11 mouse cellular contexts compared by ENCODE assay signal in the genomic region with DNA sequence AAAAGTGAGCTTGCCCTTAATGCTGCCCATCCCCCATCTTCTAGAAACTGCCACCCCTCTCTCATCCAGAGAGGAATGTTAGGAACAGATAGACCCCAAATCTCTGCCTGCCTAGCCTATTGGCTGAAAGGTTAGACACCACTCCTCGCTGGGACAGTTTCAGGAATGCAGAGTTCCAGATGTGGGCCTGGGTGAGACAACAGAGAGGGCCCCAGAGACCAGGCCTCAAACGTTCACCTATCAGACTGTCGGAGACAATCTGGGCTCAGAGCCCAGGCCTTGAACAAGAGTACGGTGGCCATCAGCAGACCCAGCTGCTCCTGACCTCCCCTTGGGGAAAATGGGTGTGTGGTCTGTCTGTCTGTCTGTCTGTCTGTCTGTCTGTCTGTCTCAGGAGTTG. TPM values are rescaled to one million over a fixed set of nuclear protein-coding genes. Genes with fewer than 3 reads are reported as not detected.
DNase-seq lines count a peak whose midpoint lies in the region; ATAC-seq and TF ChIP-seq lines count a peak whose summit lies in the region.
"Had no signal": no experiment of that assay in that cellular context is flagged by ENCODE, and none has a peak within 500 bp of the region (broad histone marks: within the 10 kb centered on the region; RNA-seq: fewer than 3 reads in every experiment).

No protein-coding gene starts in this region.

- H3K4me2 ChIP-seq in lung, embryonic 15.5 days, result peak overlapping the region; percentile 55
- H3K4me2 ChIP-seq in embryonic facial prominence, embryonic 15.5 days (replicated peaks), result peak overlapping the region; percentile 62; the same call in 1 of the 2 replicates
- no peak overlapping the region for H3K4me2 ChIP-seq in hindbrain, embryonic 13.5 days
- H3K4me2 ChIP-seq in myocyte (ENCODE audit: low read depth), result peak overlapping the region; percentile 64

- 29% methylated on average over 4 of the region's 4 CpGs for WGBS in lung, embryonic 15.5 days
- WGBS in embryonic facial prominence, embryonic 15.5 days, result 25% methylated on average over 4 of the region's 4 CpGs
- WGBS in hindbrain, embryonic 13.5 days, result 60% methylated on average over 4 of the region's 4 CpGs

- no peak for TF ChIP-seq POLR2A in myocyte (IDR thresholded peaks at IDR 0.05; ENCODE audit: insufficient read length, low read depth)

- no peak overlapping the region for H3K9ac ChIP-seq in lung, embryonic 15.5 days
- H3K9ac ChIP-seq in embryonic facial prominence, embryonic 15.5 days, result no peak overlapping the region
- H3K9ac ChIP-seq in hindbrain, embryonic 13.5 days, result no peak overlapping the region

- no peak overlapping the region for H3K4me3 ChIP-seq in lung, embryonic 15.5 days
- no peak overlapping the region for H3K4me3 ChIP-seq in embryonic facial prominence, embryonic 15.5 days (replicated peaks)
- no peak overlapping the region for H3K4me3 ChIP-seq in hindbrain, embryonic 13.5 days
- H3K4me3 ChIP-seq in myocyte, result no peak overlapping the region

- H3K27me3 ChIP-seq in lung, embryonic 15.5 days, result no peaks in the 10 kb centered on the region
- H3K27me3 ChIP-seq in embryonic facial prominence, embryonic 15.5 days, result no peaks in the 10 kb centered on the region
- no peaks in the 10 kb centered on the region for H3K27me3 ChIP-seq in hindbrain, embryonic 13.5 days
- H3K27me3 ChIP-seq in myocyte (ENCODE audit: control insufficient read depth, insufficient read depth, insufficient read length), result no peaks in the 10 kb centered on the region

- peaks cover 33% of the 10 kb centered on the region for H3K36me3 ChIP-seq in lung, embryonic 15.5 days
- H3K36me3 ChIP-seq in embryonic facial prominence, embryonic 15.5 days, result peaks cover 26% of the 10 kb centered on the region
- H3K36me3 ChIP-seq in hindbrain, embryonic 13.5 days, result no peaks in the 10 kb centered on the region
- no peaks in the 10 kb centered on the region for H3K36me3 ChIP-seq in myocyte (ENCODE audit: control insufficient read depth, insufficient read depth)

- DNase-seq in lung, postnatal 36 days, result no peak
- no peak for DNase-seq in ovary, adult 18-20 months (ENCODE audit: low spot score)
- no peak for DNase-seq in frontal cortex, adult 2 months (ENCODE audit: extremely low spot score in 1 of 2, low spot score in 1 of 2)
- no peak for DNase-seq in adrenal gland, adult 2 months

- H3K9me3 ChIP-seq in lung, embryonic 15.5 days, result no peaks in the 10 kb centered on the region
- H3K9me3 ChIP-seq in embryonic facial prominence, embryonic 15.5 days (replicated peaks), result no peaks in the 10 kb centered on the region
- no peaks in the 10 kb centered on the region for H3K9me3 ChIP-seq in hindbrain, embryonic 13.5 days

- H3K4me1 ChIP-seq in lung, embryonic 15.5 days, result peaks cover 46% of the 10 kb centered on the region
- H3K4me1 ChIP-seq in embryonic facial prominence, embryonic 15.5 days, result peaks cover 53% of the 10 kb centered on the region
- peaks cover 27% of the 10 kb centered on the region for H3K4me1 ChIP-seq in hindbrain, embryonic 13.5 days (replicated peaks)

- peak overlapping the region; percentile 99 for H3K27ac ChIP-seq in lung, embryonic 15.5 days
- peak overlapping the region; percentile 98 for H3K27ac ChIP-seq in embryonic facial prominence, embryonic 15.5 days (replicated peaks)
- H3K27ac ChIP-seq in hindbrain, embryonic 13.5 days, result peak overlapping the region; percentile 45; the same call in 1 of the 2 replicates

- H3ac ChIP-seq in myocyte (ENCODE audit: control insufficient read depth, insufficient read length), result no peak overlapping the region

- no peaks in the 10 kb centered on the region for H3K79me2 ChIP-seq in myocyte (ENCODE audit: control insufficient read depth, insufficient read depth)

- ATAC-seq in lung, embryonic 15.5 days (ENCODE audit: borderline replicate concordance, extremely low read depth, low FRiP score, low TSS enrichment), result peak; percentile 3; the same call in 1 of the 2 replicates
- ATAC-seq in embryonic facial prominence, embryonic 15.5 days (ENCODE audit: insufficient number of reproducible peaks, low FRiP score, low TSS enrichment, low read depth), result no peak
- ATAC-seq in hindbrain, embryonic 13.5 days (ENCODE audit: low FRiP score), result no peak
- ATAC-seq: midbrain, embryonic 16.5 days had no signal

TF ChIP-seq in myocyte, 11 proteins besides CTCF, POLR2A, EP300 and RAD21:
- TF ChIP-seq E2F4 (IDR thresholded peaks at IDR 0.05; ENCODE audit: insufficient read depth) (no peak), CEBPB (IDR thresholded peaks at IDR 0.05; ENCODE audit: insufficient read depth, poor library complexity, severe bottlenecking) (no peak), USF1 (IDR thresholded peaks at IDR 0.05; ENCODE audit: low read depth) (no peak), TCF3 (IDR thresholded peaks at IDR 0.05; ENCODE audit: insufficient read length, low read depth) (no peak), MAX (IDR thresholded peaks at IDR 0.05; ENCODE audit: low read depth) (no peak), REST (IDR thresholded peaks at IDR 0.05; ENCODE audit: insufficient read depth, insufficient read length) (no peak), TCF12 (IDR thresholded peaks at IDR 0.05; ENCODE audit: insufficient read depth, poor library complexity, severe bottlenecking) (no peak), SRF (IDR thresholded peaks at IDR 0.05; ENCODE audit: control insufficient read depth, insufficient read length, low read depth) (no peak), MYOD1 (IDR thresholded peaks at IDR 0.05; ENCODE audit: control insufficient read depth in 1 of 3, insufficient read length in 2 of 3, low read depth in 2 of 3) (no peak), POLR2AphosphoS2 (IDR thresholded peaks at IDR 0.05; ENCODE audit: insufficient read length, low read depth) (no peak), MYOG (IDR thresholded peaks at IDR 0.05; ENCODE audit: control insufficient read depth in 1 of 3, insufficient read depth in 1 of 3, insufficient read length in 2 of 3, low read depth in 2 of 3) (no peak)
TF ChIP-seq in myocyte: peak in this region for 0.

RNA-seq across cellular contexts. Expression of a gene that starts 17.7 kb away (rescaled TPM):
- polyA plus RNA-seq in lung, embryonic 15.5 days (2015; fragmentation: Nextera tagmentation; extraction: Ambion mirVana), result 10.3 TPM in 1 of 2 replicates, not detected in the other
- polyA plus RNA-seq in embryonic facial prominence, embryonic 15.5 days (2015; fragmentation: Nextera tagmentation; extraction: Ambion mirVana), result 3.4 and 9.6 TPM in 2 replicates
- polyA plus RNA-seq in hindbrain, embryonic 13.5 days (2015; fragmentation: Nextera tagmentation; extraction: Ambion mirVana), result not detected in 2 replicates
- 0.55 TPM for polyA plus RNA-seq in myocyte (2012; fragmentation: generic; extraction: Trizol)
- polyA plus RNA-seq in frontal cortex, adult 2 months (2012; rRNA removed), result 1.5 and 2.3 TPM in 2 replicates
- not detected for total RNA-seq in adrenal gland, adult 2 months (2021)
- polyA plus RNA-seq in adrenal gland, adult 2 months (2012; rRNA removed), result 0.29 and 0.93 TPM in 2 replicates
- total RNA-seq: heart, postnatal 36 days; left cerebral cortex, postnatal 25 days had no signal

RNA-seq across cellular contexts. Expression of a gene that starts 28.5 kb away (rescaled TPM):
- 16.9 and 26.7 TPM in 2 replicates for polyA plus RNA-seq in lung, embryonic 15.5 days (2015; fragmentation: Nextera tagmentation; extraction: Ambion mirVana)
- 10.0 and 12.5 TPM in 2 replicates for polyA plus RNA-seq in embryonic facial prominence, embryonic 15.5 days (2015; fragmentation: Nextera tagmentation; extraction: Ambion mirVana)
- 28.8 and 31.6 TPM in 2 replicates for polyA plus RNA-seq in hindbrain, embryonic 13.5 days (2015; fragmentation: Nextera tagmentation; extraction: Ambion mirVana)
- polyA plus RNA-seq in myocyte (2012; fragmentation: generic; extraction: Trizol), result 49.3 TPM
- polyA plus RNA-seq in frontal cortex, adult 2 months (2012; rRNA removed), result 186 and 189 TPM in 2 replicates
- total RNA-seq in adrenal gland, adult 2 months (2021), result 100 to 1,000 TPM; 161 to 223 TPM
- polyA plus RNA-seq in adrenal gland, adult 2 months (2012; rRNA removed), result 142 and 199 TPM in 2 replicates

RNA-seq across cellular contexts. Expression of a gene that starts 45.1 kb away (rescaled TPM):
- polyA plus RNA-seq in lung, embryonic 15.5 days (2015; fragmentation: Nextera tagmentation; extraction: Ambion mirVana), result 105 and 109 TPM in 2 replicates
- polyA plus RNA-seq in embryonic facial prominence, embryonic 15.5 days (2015; fragmentation: Nextera tagmentation; extraction: Ambion mirVana), result 82.5 and 82.8 TPM in 2 replicates
- polyA plus RNA-seq in hindbrain, embryonic 13.5 days (2015; fragmentation: Nextera tagmentation; extraction: Ambion mirVana), result 7.6 and 11.6 TPM in 2 replicates
- 24.7 TPM for polyA plus RNA-seq in myocyte (2012; fragmentation: generic; extraction: Trizol)
- polyA plus RNA-seq in frontal cortex, adult 2 months (2012; rRNA removed), result 19.5 and 20.2 TPM in 2 replicates
- total RNA-seq in adrenal gland, adult 2 months (2021), result 10 to 100 TPM; 31.2 to 49.8 TPM
- polyA plus RNA-seq in adrenal gland, adult 2 months (2012; rRNA removed), result 58.4 and 60.7 TPM in 2 replicates

Comparison
In these comparisons a context has a peak if more than half of its experiments do, and no peak if none do; other contexts are left out.
1. H3K27ac ChIP-seq: peak in every context shown above with its lines; median percentile 99 in lung, embryonic 15.5 days; 98 in embryonic facial prominence, embryonic 15.5 days; 45 in hindbrain, embryonic 13.5 days.